Mouse (Mus musculus) limb, embryonic 13.5 days (tissue): ENCODE results near the gene Upk3b. TPM values are rescaled to one million over a fixed set of nuclear protein-coding genes. Genes with fewer than 3 reads are reported as not detected.

Experiments
- ATAC-seq: fragments of 200-750 bp; cut with Nextera tagmentation; 2 replicates; pipeline ENCODE4 v1.8.0; 2017; ENCODE audit warnings: low read depth, moderate number of reproducible peaks, moderate TSS enrichment; ENCODE audit not compliant: low FRiP score
- H3K27ac ChIP-seq: fragments of 300-500 bp; sonication (generic); 2 replicates; pipeline ENCODE4 v1.5.1; 2015; ENCODE audit warnings: inconsistent platforms, mild to moderate bottlenecking, moderate library complexity
- H3K27me3 ChIP-seq: fragments of 300-500 bp; sonication (generic); 2 replicates; pipeline ENCODE4 v1.6.1; 2015; ENCODE audit warnings: mild to moderate bottlenecking, inconsistent platforms
- H3K36me3 ChIP-seq: fragments of 300-500 bp; sonication (generic); 2 replicates; pipeline ENCODE4 v1.6.1; 2015; ENCODE audit warnings: inconsistent platforms, mild to moderate bottlenecking, moderate library complexity
- H3K4me1 ChIP-seq: fragments of 300-500 bp; sonication (generic); 2 replicates; pipeline ENCODE4 v1.6.1; 2015; ENCODE audit warnings: inconsistent platforms
- H3K4me2 ChIP-seq: fragments of 300-500 bp; sonication (generic); replicated peaks from 2 replicates; pipeline ENCODE4 v1.6.1; 2015; ENCODE audit warnings: inconsistent platforms, mild to moderate bottlenecking, moderate library complexity
- H3K4me3 ChIP-seq: fragments of 300-500 bp; sonication (generic); 2 replicates; pipeline ENCODE4 v1.5.1; 2015; ENCODE audit warnings: moderate library complexity, mild to moderate bottlenecking, inconsistent platforms
- H3K9ac ChIP-seq: fragments of 300-500 bp; sonication (generic); 2 replicates; pipeline ENCODE4 v1.6.1; 2015; ENCODE audit warnings: mild to moderate bottlenecking, inconsistent platforms
- H3K9me3 ChIP-seq: fragments of 300-500 bp; sonication (generic); 2 replicates; pipeline ENCODE4 v1.6.1; 2016; ENCODE audit warnings: inconsistent platforms
- WGBS: fragments of 180-500 bp; shearing (Covaris S2); methylation state at CpG from one replicate; pipeline ENCODE4 v1.1.7; 2015; 5-methylcytosine and 5-hydroxymethylcytosine counted together
- polyA plus RNA-seq: library from polyadenylated mRNA; unstranded; fragments of >200 nt; fragmentation: Nextera tagmentation; extraction: Ambion mirVana; gene quantifications from 2 replicates; pipeline ENCODE4 v1.2.1, GENCODE M21; 2015

Upk3b gene
- 0.14 and 0.15 TPM in 2 replicates for polyA plus RNA-seq

DNA sequence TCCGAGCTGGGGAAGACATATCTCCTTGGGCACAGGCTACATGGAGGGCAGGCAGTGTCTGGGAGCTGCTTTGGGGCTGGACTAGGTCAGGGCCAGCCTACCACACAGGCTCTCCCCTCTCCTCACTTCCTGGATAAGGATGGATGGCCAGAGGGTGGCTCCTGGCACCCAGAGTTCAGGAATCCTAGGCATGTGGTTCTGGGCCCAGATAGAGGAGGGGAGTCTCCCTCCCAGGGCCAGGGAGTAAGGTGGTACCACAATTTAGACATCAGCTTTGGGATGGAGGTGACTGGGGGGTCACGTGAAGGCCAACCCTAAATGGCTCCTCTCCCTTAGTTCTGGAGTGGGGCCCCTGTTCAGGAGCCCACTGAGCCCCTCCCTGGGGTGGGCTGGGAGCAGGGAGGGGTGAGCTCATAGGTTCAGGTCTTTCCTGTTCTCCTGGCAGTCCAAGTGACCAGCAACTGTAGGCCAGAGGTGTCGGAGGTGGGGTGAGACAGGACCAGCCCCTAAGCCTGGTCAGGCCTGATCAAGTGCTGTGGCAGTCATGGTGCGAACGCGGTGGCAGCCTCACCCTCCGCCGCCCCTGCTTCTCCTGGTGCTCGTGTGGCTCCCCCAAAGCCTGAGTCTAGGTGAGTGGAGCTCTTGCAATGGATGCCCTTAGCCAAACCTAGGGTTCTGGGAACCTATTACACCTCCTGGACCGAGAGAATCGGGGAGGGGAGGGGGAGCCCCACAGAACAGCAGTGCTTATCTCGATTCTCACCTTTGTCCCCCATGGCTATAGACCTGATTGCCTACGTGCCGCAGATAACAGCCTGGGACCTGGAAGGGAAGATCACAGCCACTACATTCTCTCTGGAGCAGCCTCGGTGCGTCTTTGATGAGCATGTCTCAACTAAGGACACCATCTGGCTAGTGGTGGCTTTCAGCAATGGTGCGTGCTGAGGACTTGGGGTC lies at the start of gene Upk3b:
Gene Upk3b (plus strand): TSS at position 239 of the 957 bp plus-strand sequence.
- ATAC-seq: no peak
- H3K4me1 ChIP-seq: no peaks in the 10 kb centered on the region
- no peaks in the 10 kb centered on the region for H3K9me3 ChIP-seq
- no peak within 1 kb of the TSS for H3K4me3 ChIP-seq
- H3K27me3 ChIP-seq: no peaks in the 10 kb centered on the region
- no peaks in the 10 kb centered on the region for H3K36me3 ChIP-seq
- H3K4me2 ChIP-seq: no peak within 1 kb of the TSS
- 66% methylated on average over 17 of the region's 17 CpGs for WGBS
- H3K27ac ChIP-seq: no peak within 1 kb of the TSS
- H3K9ac ChIP-seq: no peak within 1 kb of the TSS

- Histone ChIP-seq H3K4me2 (no peak overlapping the region), H3K9me3 (no peaks in the 10 kb centered on the region), H3K9ac (no peak overlapping the region), H3K36me3 (no peaks in the 10 kb centered on the region), H3K27ac (no peak overlapping the region), H3K4me3 (no peak overlapping the region), H3K4me1 (peaks cover 4% of the 10 kb centered on the region), H3K27me3 (no peaks in the 10 kb centered on the region)
- 71% methylated on average over 5 of the region's 5 CpGs for WGBS
- no peak for ATAC-seq
Measured at GRCm38 (mm10) chr5:135990601-135991000, 47.7 kb upstream of the Upk3b start.

GRCm38 (mm10) chr5:135993381-135993965 lies 44.8 kb upstream of the Upk3b start:
- WGBS: 55% methylated on average over 5 of the region's 5 CpGs
- Histone ChIP-seq H3K4me2 (no peak overlapping the region), H3K4me3 (no peak overlapping the region), H3K27ac (no peak overlapping the region), H3K9ac (no peak overlapping the region), H3K36me3 (peaks cover 21% of the 10 kb centered on the region), H3K9me3 (no peaks in the 10 kb centered on the region), H3K4me1 (peaks cover 17% of the 10 kb centered on the region), H3K27me3 (no peaks in the 10 kb centered on the region)
- ATAC-seq: no peak

DNA sequence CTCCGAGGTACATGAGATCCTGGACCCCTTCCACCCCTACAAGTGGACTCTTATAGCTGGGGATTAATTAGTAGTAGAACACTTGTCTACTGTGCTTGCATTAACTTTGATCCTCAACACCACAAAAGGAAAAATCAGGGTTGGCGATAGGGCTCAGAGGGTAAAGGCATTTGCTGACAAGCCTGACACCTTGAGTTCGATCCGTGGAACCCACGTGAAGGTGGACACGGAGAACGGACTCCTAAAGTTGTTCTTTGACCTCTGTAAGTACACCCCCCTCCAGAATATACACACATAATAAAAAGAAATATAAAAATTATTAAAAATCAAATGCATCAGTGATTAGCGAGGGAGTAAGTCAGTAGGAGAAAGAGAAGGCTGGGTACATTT lies 44.0 kb upstream of the Upk3b start:
- ATAC-seq: no peak; the same call in 1 of the 2 replicates
- Histone ChIP-seq H3K9me3 (no peaks in the 10 kb centered on the region), H3K9ac (no peak overlapping the region), H3K4me2 (no peak overlapping the region; the same call in 1 of the 2 replicates), H3K27ac (no peak overlapping the region), H3K4me3 (peak overlapping the region; percentile 77), H3K36me3 (peaks cover 30% of the 10 kb centered on the region), H3K4me1 (peaks cover 17% of the 10 kb centered on the region), H3K27me3 (no peaks in the 10 kb centered on the region)
- 67% methylated on average over 8 of the region's 8 CpGs for WGBS

DNA sequence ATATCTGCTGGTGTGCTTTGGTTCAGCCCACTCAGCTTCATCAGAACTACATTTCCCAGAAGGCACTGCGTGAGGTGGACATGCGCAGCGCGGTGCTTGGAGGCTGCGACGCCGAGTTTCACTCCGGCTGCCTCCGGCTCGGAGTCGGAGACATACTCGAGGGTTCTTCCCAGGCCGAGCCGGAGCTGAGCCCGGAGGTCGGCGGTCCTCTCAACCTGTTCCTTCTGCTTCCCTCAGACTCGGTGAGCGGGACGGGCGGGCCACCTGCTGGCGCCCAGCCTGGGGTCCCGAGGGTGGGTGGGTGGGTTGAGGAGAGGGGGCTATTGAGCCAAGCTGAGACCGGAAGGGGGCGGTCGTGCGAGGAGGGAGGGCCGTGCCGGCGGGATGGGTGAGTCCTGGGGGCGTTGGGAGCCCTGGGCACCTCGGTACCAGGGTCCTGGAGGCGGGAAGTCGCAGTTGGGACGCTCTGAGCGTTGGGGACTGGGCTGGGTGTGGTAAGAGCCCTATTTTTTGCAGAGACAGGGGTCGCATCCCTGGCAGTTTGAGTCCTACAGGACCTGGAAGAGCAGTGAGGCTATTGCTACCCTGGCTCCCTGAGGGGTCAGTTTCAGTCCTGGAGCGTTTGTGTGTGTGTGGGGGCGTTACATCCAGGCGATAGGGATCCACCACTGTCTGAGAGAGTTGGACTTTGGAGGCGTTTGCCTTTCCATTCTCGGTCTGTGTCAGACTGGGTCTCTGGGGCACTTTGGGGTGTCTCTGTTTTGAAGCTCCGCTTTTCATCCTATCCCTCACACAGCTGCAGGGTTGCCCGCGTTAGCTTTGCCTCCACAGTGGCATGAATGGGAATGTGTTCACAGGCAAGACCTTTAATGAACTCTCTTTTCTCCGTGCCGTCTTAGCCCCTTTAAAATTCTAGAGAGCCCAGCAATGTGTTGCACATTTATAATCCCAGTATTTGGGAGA lies 43.3 kb upstream of the Upk3b start, which contains the start of gene Dtx2:
Gene Dtx2 (plus strand): TSS at position 76 of the 963 bp plus-strand sequence.
- ATAC-seq: peak; percentile 95
- 1% methylated on average over 47 of the region's 47 CpGs for WGBS
- Histone ChIP-seq H3K9ac (peak within 1 kb of the TSS; percentile 85), H3K9me3 (no peaks in the 10 kb centered on the region), H3K4me2 (peak within 1 kb of the TSS; percentile 84), H3K27me3 (no peaks in the 10 kb centered on the region), H3K27ac (peak within 1 kb of the TSS; percentile 89), H3K4me1 (peaks cover 17% of the 10 kb centered on the region), H3K36me3 (peaks cover 37% of the 10 kb centered on the region), H3K4me3 (peak within 1 kb of the TSS; percentile 77)

DNA sequence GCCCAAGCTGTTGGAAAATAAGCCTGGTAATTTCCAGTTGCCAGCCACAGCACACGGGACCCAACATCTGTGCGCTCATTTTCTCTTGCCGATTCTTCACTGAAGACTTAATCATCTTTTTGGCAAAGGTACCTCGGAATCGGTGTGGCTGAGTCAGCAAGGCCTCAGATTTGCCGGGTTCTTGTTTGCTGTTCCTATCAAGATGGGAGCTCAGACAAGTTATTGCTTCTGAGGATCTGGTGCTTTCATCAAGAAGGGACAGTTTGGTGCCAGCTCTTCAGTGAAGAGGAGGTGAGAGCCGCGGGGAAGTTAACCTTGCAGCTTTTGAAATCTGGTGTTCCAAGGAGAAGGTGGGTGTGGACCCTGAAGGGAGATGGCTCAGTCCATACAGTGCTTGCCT lies 42.1 kb upstream of the Upk3b start:
- peaks cover 42% of the 10 kb centered on the region for H3K36me3 ChIP-seq
- no peak overlapping the region for H3K27ac ChIP-seq
- peaks cover 17% of the 10 kb centered on the region for H3K4me1 ChIP-seq
- no peaks in the 10 kb centered on the region for H3K27me3 ChIP-seq
- no peak overlapping the region for H3K9ac ChIP-seq
- WGBS: 91% methylated on average over 8 of the region's 8 CpGs
- no peaks in the 10 kb centered on the region for H3K9me3 ChIP-seq
- peak overlapping the region; percentile 84 for H3K4me2 ChIP-seq
- no peak for ATAC-seq
- H3K4me3 ChIP-seq: no peak overlapping the region

GRCm38 (mm10) chr5:136001222-136001621 lies 37.1 kb upstream of the Upk3b start:
- Histone ChIP-seq H3K4me1 (peaks cover 45% of the 10 kb centered on the region), H3K9ac (no peak overlapping the region), H3K36me3 (peaks cover 58% of the 10 kb centered on the region), H3K4me3 (no peak overlapping the region), H3K9me3 (no peaks in the 10 kb centered on the region), H3K27ac (no peak overlapping the region), H3K4me2 (no peak overlapping the region), H3K27me3 (no peaks in the 10 kb centered on the region)
- ATAC-seq: no peak
- 97% methylated on average over 6 of the region's 6 CpGs for WGBS

GRCm38 (mm10) chr5:136002325-136002724 lies 36.0 kb upstream of the Upk3b start:
- ATAC-seq: no peak

GRCm38 (mm10) chr5:136002751-136003151 lies 35.5 kb upstream of the Upk3b start:
- peaks cover 44% of the 10 kb centered on the region for H3K36me3 ChIP-seq
- H3K4me3 ChIP-seq: no peak overlapping the region
- no peak overlapping the region for H3K4me2 ChIP-seq
- peaks cover 41% of the 10 kb centered on the region for H3K4me1 ChIP-seq
- H3K9me3 ChIP-seq: no peaks in the 10 kb centered on the region
- no peaks in the 10 kb centered on the region for H3K27me3 ChIP-seq
- peak overlapping the region; percentile 44; the same call in 1 of the 2 replicates for H3K27ac ChIP-seq
- WGBS: 11% methylated on average over 3 of the region's 3 CpGs
- no peak overlapping the region for H3K9ac ChIP-seq
- ATAC-seq: no peak

More at GRCm38 (mm10) chr5:136002325-136002724, 36.0 kb upstream of the Upk3b start:
- peaks cover 40% of the 10 kb centered on the region for H3K4me1 ChIP-seq
- H3K9me3 ChIP-seq: no peaks in the 10 kb centered on the region
- H3K4me2 ChIP-seq: no peak overlapping the region
- 60% methylated on average over 2 of the region's 2 CpGs for WGBS
- H3K27me3 ChIP-seq: no peaks in the 10 kb centered on the region
- peak overlapping the region; percentile 44; the same call in 1 of the 2 replicates for H3K27ac ChIP-seq
- no peak overlapping the region for H3K9ac ChIP-seq
- H3K36me3 ChIP-seq: peaks cover 48% of the 10 kb centered on the region
- no peak overlapping the region for H3K4me3 ChIP-seq

- ATAC-seq: no peak
- Histone ChIP-seq H3K4me1 (peaks cover 41% of the 10 kb centered on the region), H3K4me2 (no peak overlapping the region), H3K36me3 (peaks cover 31% of the 10 kb centered on the region), H3K9me3 (no peaks in the 10 kb centered on the region), H3K27me3 (no peaks in the 10 kb centered on the region), H3K4me3 (no peak overlapping the region), H3K9ac (no peak overlapping the region), H3K27ac (no peak overlapping the region)
- 55% methylated on average over 4 of the region's 4 CpGs for WGBS
Measured at GRCm38 (mm10) chr5:136004537-136004936, 33.8 kb upstream of the Upk3b start.

DNA sequence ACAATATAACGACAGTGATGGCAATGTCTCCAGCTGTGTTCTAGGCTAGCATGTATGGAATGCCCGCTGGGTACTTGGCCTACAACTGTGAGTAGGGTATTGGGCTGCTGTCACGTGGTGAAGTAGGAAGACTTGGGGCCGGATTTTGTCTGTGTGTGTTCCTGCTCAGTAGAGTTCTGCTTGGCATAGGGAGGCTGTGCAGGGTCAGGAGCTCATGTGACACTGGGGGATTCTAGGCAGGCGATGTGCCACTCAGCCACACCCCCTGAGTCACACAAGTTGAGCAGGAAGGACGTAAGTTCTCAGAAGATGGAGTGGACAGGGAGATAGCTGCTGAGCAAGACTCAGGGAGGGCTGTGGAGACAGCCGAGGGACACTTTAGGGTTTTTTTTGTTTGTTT lies 30.6 kb upstream of the Upk3b start:
- no peak overlapping the region for H3K4me2 ChIP-seq
- no peak for ATAC-seq
- 83% methylated on average over 7 of the region's 7 CpGs for WGBS
- H3K27me3 ChIP-seq: no peaks in the 10 kb centered on the region
- H3K4me1 ChIP-seq: peaks cover 35% of the 10 kb centered on the region
- H3K9ac ChIP-seq: no peak overlapping the region
- no peaks in the 10 kb centered on the region for H3K9me3 ChIP-seq
- H3K4me3 ChIP-seq: no peak overlapping the region
- peaks cover 38% of the 10 kb centered on the region for H3K36me3 ChIP-seq
- H3K27ac ChIP-seq: no peak overlapping the region
